Comparison of ENCODE assay signal across 8 mouse cellular contexts in genomic region chr19:27217404-27217940, GRCm38 (mm10). TPM values are rescaled to one million over a fixed set of nuclear protein-coding genes. Genes with fewer than 3 reads are reported as not detected.
DNase-seq lines count a peak whose midpoint lies in the region; ATAC-seq and TF ChIP-seq lines count a peak whose summit lies in the region.

No protein-coding gene starts in this region.

- TF ChIP-seq POLR2A in cerebellum, adult 2 months (IDR thresholded peaks at IDR 0.05; ENCODE audit: borderline replicate concordance, insufficient read depth, low read length): 0 out of 2 replicates have a peak, but pooled peaks have one; percentile 12

- H3K36me3 ChIP-seq in lung, embryonic 16.5 days (ENCODE audit: control insufficient read depth, insufficient read depth, low read length): no peaks in the 10 kb centered on the region

- H3K27me3 ChIP-seq in Patski: no peaks in the 10 kb centered on the region
- no peaks in the 10 kb centered on the region for H3K27me3 ChIP-seq in cerebellum, adult 2 months (ENCODE audit: control insufficient read depth, insufficient read depth, low read length)
- H3K27me3 ChIP-seq in lung, embryonic 16.5 days (ENCODE audit: control insufficient read depth, insufficient read depth, low read depth, low read length): peaks cover 7% of the 10 kb centered on the region

- DNase-seq in Patski (ENCODE audit: low read depth, low spot score): no peak
- peak; percentile 70 to 81 for DNase-seq in cerebellum, adult 2 months
- peak; percentile 13 for DNase-seq in forelimb bud, embryonic 11.5 days (ENCODE audit: low read depth, low spot score)
- DNase-seq in heart, postnatal 4 days: peak; percentile 64
- DNase-seq in layer of hippocampus, adult 9-11 months: peak; percentile 67
- peak; percentile 38 for DNase-seq in retina, adult 2 months (ENCODE audit: low read depth, low spot score)

- CTCF ChIA-PET in Patski (lab: Charles Lee): no interaction called here

- ATAC-seq in Patski: peak; percentile 29
- ATAC-seq in lung, embryonic 16.5 days (ENCODE audit: low read depth): peak; percentile 66
- no peak for ATAC-seq in erythroid progenitor cell, adult 5-6 weeks (replicated peaks; ENCODE audit: low FRiP score, poor library complexity, severe bottlenecking)

- peak overlapping the region; percentile 84 for H3K9ac ChIP-seq in lung, embryonic 16.5 days (ENCODE audit: low read length)

- peak overlapping the region; percentile 94 for H3K4me2 ChIP-seq in lung, embryonic 16.5 days (ENCODE audit: low read depth, low read length)

- H3K4me3 ChIP-seq in cerebellum, adult 2 months (replicated peaks; ENCODE audit: insufficient read depth, low read depth, low read length): peak overlapping the region; percentile 74
- H3K4me3 ChIP-seq in lung, embryonic 16.5 days (ENCODE audit: low read length): peak overlapping the region; percentile 65

- POLR2A ChIA-PET in Patski (lab: Charles Lee): interaction anchor here (1.8 kb wide), 1 partner anchor 30 kb away, joined by 4 read pairs; no protein-coding TSS in a partner anchor

- peaks cover 11% of the 10 kb centered on the region; the same call in 1 of the 2 replicates for H3K4me1 ChIP-seq in cerebellum, adult 2 months (ENCODE audit: control insufficient read depth, insufficient read depth, low read length)
- H3K4me1 ChIP-seq in lung, embryonic 16.5 days (replicated peaks; ENCODE audit: control insufficient read depth, insufficient read depth, low read length): peaks cover 11% of the 10 kb centered on the region

- peak overlapping the region; percentile 82 for H3K27ac ChIP-seq in cerebellum, adult 2 months (ENCODE audit: insufficient read depth, low read length)
- H3K27ac ChIP-seq in lung, embryonic 16.5 days (ENCODE audit: low read length): peak overlapping the region; percentile 80

- under 1% methylated on average over 49 of the region's 52 CpGs for WGBS in cerebellum, adult 2 months
- 1% methylated on average over 43 of the region's 52 CpGs for WGBS in lung, embryonic 16.5 days

- in situ Hi-C loops in Patski (cut with MboI; ENCODE audit: low pct_unique_long_range_greater_than_20kb): loop anchor here (10.0 kb wide), 2 partner anchors 197 to 473 kb away; no protein-coding TSS in a partner anchor

- TF ChIP-seq CTCF in Patski (IDR thresholded peaks at IDR 0.05): no peak
- TF ChIP-seq CTCF in cerebellum, adult 2 months (IDR thresholded peaks at IDR 0.05; ENCODE audit: borderline replicate concordance, insufficient read depth, low read depth, low read length): no peak

- H3K9me3 ChIP-seq in lung, embryonic 16.5 days (ENCODE audit: control insufficient read depth, low read length): no peaks in the 10 kb centered on the region

RNA-seq across cellular contexts. Expression of gene Vldlr, which starts 1.2 kb away (rescaled TPM):
- 126 TPM for polyA plus RNA-seq in Patski (2021)
- 43.5 and 47.1 TPM in 2 replicates for polyA plus RNA-seq in cerebellum, adult 2 months (2012; rRNA removed)
- 100 to 1,000 TPM; 117 to 122 TPM for total RNA-seq in heart, postnatal 4 days (2021)
- polyA plus RNA-seq in lung, embryonic 16.5 days (2015; fragmentation: Nextera tagmentation; extraction: Ambion mirVana): 36.4 and 37.8 TPM in 2 replicates
- total RNA-seq in erythroid progenitor cell, adult 5-6 weeks (2015; ENCODE audit: low replicate concordance): not detected in 2 replicates
- 0.76 TPM in 1 of 2 replicates, not detected in the other for total RNA-seq in erythroid progenitor cell, adult 5-6 weeks (2017; ENCODE audit: low replicate concordance)
